Mouse (Mus musculus) lung, adult 18-20 months (tissue): Measurements from ENCODE around the gene Kcnk5.

Source experiments
- DNase-seq, 2 experiments: peaks; one replicate each; pipeline ENCODE4 v3.0.0; 2022; ENCODE audit warnings: mixed read lengths in 2 of 2

Gene Kcnk5

DNA sequence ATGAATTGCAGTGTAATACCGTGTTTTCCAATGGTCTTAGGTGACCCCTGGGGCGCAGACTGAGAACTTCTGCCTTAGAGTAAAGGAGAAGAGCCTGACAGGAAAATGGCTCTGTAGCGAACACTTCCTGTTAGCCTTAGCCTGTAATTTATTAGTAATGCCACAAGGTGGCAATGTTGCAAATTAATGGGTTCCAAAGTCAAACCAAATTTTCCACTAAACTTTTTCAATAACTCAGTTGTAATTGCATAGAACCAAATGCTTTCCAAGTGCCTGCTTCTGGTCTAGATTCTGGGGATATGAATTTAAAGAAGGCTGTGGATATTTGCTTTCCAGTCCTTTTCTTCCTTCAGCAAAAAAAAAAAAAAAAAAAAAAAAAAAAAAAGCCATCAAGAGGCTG lies 69.4 kb downstream of the Kcnk5 start:
- no peak for DNase-seq

DNA sequence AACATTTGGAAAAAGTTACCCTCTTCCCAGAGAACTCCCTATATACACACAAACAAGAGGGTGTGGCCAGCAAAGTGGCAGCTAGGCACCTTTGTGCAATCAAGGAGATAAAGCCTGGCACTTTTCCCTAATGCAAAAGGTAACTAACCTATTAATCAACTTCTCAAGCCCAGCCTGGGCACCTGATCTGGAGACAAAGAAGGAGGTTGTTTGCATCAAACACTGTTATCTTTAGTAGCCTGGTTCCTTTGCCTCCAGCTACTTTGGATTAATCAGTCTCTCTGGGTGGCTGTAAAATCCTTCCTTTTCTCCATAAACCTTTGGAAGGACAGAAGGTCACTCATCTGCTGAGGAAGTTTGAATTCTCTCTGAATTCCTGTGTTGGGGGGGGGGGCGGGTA lies 70.7 kb downstream of the Kcnk5 start:
- DNase-seq, result no peak

- no peak for DNase-seq
Measured at GRCm38 (mm10) chr14:20106271-20106670, 75.3 kb downstream of the Kcnk5 start.

DNA sequence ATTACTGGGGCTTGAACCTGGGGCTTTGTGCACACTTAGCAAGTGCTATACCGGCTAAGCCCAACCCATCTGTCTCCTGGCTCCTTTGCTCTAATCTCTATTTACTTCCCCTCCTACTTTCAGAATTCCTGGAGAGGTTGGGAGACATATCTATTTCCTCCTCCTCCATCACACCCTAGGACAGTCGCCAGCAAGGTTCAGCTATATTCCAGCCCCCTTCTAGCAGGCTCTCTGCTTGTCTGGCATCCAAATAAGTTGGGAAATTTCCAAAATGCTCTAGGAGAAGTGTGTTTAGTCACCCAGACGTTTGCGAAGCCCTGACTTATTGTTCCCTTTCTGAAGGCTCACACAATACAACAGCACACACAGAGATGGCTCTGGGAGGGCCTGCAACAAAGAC lies 78.4 kb downstream of the Kcnk5 start:
- peak; percentile 21 to 65 for DNase-seq

GRCm38 (mm10) chr14:20098061-20098460 lies 83.5 kb downstream of the Kcnk5 start:
- DNase-seq, result peak; percentile 30 to 73

- DNase-seq, result no peak
Measured at GRCm38 (mm10) chr14:20094942-20095341, 86.7 kb downstream of the Kcnk5 start.

DNA sequence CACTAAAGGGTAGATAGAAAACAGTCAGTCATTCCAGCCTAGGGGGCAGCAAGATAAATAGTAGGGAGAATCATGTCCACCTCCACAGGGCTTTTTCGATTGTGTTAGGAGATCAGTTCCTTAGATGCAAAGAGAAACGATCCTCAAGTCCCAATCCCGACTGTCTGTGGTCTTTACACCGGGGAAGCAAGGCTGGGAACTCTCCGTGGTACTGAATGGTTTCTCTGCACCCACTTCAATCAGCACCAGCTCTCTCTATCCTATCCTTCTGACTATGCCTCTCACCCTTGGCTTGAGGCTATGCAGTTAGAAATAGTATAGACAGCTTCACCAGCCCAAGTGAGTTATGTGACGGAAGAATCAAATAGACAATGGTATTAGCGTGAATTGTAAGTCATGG lies 88.1 kb downstream of the Kcnk5 start:
- DNase-seq, result no peak
